Mouse (Mus musculus) thymus, adult 18-20 months (tissue): ENCODE measurements around the gene Ywhae.

Source experiments
- DNase-seq, 2 experiments: peaks; one replicate each; pipeline ENCODE4 v3.0.0; 2022; ENCODE audit warnings: mixed read lengths in 2 of 2

The Ywhae gene

GRCm38 (mm10) chr11:75738477-75738821 lies 5.8 kb downstream of the Ywhae start:
- no peak for DNase-seq

- DNase-seq, result no peak
These were observed 7.5 kb downstream of the Ywhae start for GRCm38 (mm10) chr11:75740204-75740603.

GRCm38 (mm10) chr11:75741615-75742014 lies 8.9 kb downstream of the Ywhae start:
- DNase-seq, result no peak

GRCm38 (mm10) chr11:75744761-75745160 lies 12.1 kb downstream of the Ywhae start:
- no peak for DNase-seq

- no peak for DNase-seq
These were observed 17.9 kb downstream of the Ywhae start for GRCm38 (mm10) chr11:75750537-75750936.

GRCm38 (mm10) chr11:75751082-75751481 lies 18.4 kb downstream of the Ywhae start:
- DNase-seq, result no peak

GRCm38 (mm10) chr11:75756687-75757086 lies 24.0 kb downstream of the Ywhae start:
- DNase-seq, result no peak

GRCm38 (mm10) chr11:75758553-75758952 lies 25.9 kb downstream of the Ywhae start:
- no peak for DNase-seq

- DNase-seq, result no peak
These were observed 28.1 kb downstream of the Ywhae start for GRCm38 (mm10) chr11:75760785-75761184.

GRCm38 (mm10) chr11:75762708-75763107 lies 30.0 kb downstream of the Ywhae start:
- DNase-seq, result no peak

GRCm38 (mm10) chr11:75764521-75765023 lies 31.9 kb downstream of the Ywhae start:
- DNase-seq, result no peak

GRCm38 (mm10) chr11:75765161-75765560 lies 32.5 kb downstream of the Ywhae start:
- no peak for DNase-seq

GRCm38 (mm10) chr11:75767014-75767413 lies 34.3 kb downstream of the Ywhae start:
- no peak for DNase-seq

GRCm38 (mm10) chr11:75768091-75768989 lies 35.7 kb downstream of the Ywhae start:
- DNase-seq, result no peak

- peak; percentile 63 to 70 for DNase-seq
These were observed 36.5 kb downstream of the Ywhae start for GRCm38 (mm10) chr11:75769206-75769605.

GRCm38 (mm10) chr11:75772562-75772961 lies 39.9 kb downstream of the Ywhae start:
- DNase-seq, result no peak

GRCm38 (mm10) chr11:75775919-75776318 lies 43.2 kb downstream of the Ywhae start:
- DNase-seq, result no peak

GRCm38 (mm10) chr11:75781919-75782318 lies 49.2 kb downstream of the Ywhae start:
- DNase-seq, result no peak

- no peak for DNase-seq
These were observed 51.1 kb downstream of the Ywhae start for GRCm38 (mm10) chr11:75783799-75784198.

- DNase-seq, result no peak
These were observed 53.2 kb downstream of the Ywhae start for GRCm38 (mm10) chr11:75785897-75786296.

- DNase-seq, result no peak
These were observed 59.9 kb downstream of the Ywhae start for GRCm38 (mm10) chr11:75792535-75792934.

- no peak for DNase-seq
These were observed 60.7 kb downstream of the Ywhae start for GRCm38 (mm10) chr11:75793351-75793750.

- no peak for DNase-seq
These were observed 62.1 kb downstream of the Ywhae start for GRCm38 (mm10) chr11:75794602-75795320.

- DNase-seq, result no peak
These were observed 62.6 kb downstream of the Ywhae start for GRCm38 (mm10) chr11:75795321-75795636.
